Mouse (Mus musculus): Measurements from ENCODE around the gene Milr1. TPM values are rescaled to one million over a fixed set of nuclear protein-coding genes. Genes with fewer than 3 reads are reported as not detected.
"Not testable (repeated sequence)": the region's sequence is repeated elsewhere in the genome, so short reads cannot be mapped to it uniquely, and the experiment has no call there.

Milr1 gene
- polyA plus RNA-seq, 1 experiment from 2014 or later, result 2.7 TPM

DNA sequence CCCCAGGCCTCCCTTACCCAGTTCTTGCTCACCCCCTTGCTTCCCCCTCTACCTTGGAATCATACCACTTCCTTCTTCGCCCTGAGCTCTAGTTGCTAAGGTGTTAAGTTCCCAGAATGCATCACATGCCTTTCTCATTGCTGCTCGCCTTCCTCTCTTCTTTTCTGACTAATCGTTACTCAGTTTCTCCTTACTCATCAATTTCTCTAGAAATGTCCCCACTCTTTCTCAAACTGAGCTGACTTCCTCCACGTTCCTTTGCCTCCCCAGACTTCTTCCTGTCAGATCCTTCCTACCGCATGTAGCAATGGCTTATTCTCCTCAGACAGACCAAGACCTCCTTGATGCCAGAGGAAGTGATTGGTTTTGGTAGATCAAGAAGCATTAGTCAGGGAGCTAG, 34.5 kb upstream of the Milr1 start:
- H3K36me3 ChIP-seq, result no peaks in the 10 kb centered on the region
- H3K9ac ChIP-seq, result no peak overlapping the region
- no peak overlapping the region for H3K27ac ChIP-seq
- H3K4me2 ChIP-seq, result no peak overlapping the region
- H3K4me3 ChIP-seq (replicated peaks), result no peak overlapping the region
- no peaks in the 10 kb centered on the region for H3K4me1 ChIP-seq
- no peaks in the 10 kb centered on the region for H3K9me3 ChIP-seq
- WGBS, result 73% methylated on average over 5 of the region's 5 CpGs
- no peaks in the 10 kb centered on the region for H3K27me3 ChIP-seq (replicated peaks)
- ATAC-seq (ENCODE audit: insufficient read depth, low FRiP score, low read depth), result no peak

DNA sequence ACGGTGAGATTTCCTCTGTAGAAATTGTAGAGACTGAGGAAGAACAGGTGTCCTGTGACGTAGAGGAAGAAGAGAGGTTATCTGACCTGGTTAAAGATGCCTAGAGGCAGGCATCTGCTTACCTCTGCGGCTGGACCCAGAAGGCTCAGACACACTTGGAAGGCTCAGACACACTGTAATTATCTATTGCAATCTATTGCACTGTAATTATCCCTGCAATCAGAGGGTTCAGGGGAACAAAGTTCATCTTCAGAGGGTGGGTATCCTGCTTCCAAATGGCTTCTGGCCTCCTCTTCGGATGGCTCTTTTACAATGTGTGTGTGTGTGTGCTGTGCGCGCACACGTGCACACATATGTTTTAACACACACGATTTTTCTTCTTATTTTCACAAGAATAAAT, 30.6 kb upstream of the Milr1 start:
- WGBS, result 82% methylated on average over 8 of the region's 8 CpGs
- Histone ChIP-seq H3K4me1 (peaks cover 6% of the 10 kb centered on the region; the same call in 1 of the 2 replicates), H3K4me3 (replicated peaks) (no peak overlapping the region), H3K9me3 (no peaks in the 10 kb centered on the region), H3K4me2 (no peak overlapping the region), H3K9ac (no peak overlapping the region), H3K36me3 (no peaks in the 10 kb centered on the region), H3K27ac (no peak overlapping the region), H3K27me3 (replicated peaks) (no peaks in the 10 kb centered on the region)
- no peak for ATAC-seq (ENCODE audit: insufficient read depth, low FRiP score, low read depth)

DNA sequence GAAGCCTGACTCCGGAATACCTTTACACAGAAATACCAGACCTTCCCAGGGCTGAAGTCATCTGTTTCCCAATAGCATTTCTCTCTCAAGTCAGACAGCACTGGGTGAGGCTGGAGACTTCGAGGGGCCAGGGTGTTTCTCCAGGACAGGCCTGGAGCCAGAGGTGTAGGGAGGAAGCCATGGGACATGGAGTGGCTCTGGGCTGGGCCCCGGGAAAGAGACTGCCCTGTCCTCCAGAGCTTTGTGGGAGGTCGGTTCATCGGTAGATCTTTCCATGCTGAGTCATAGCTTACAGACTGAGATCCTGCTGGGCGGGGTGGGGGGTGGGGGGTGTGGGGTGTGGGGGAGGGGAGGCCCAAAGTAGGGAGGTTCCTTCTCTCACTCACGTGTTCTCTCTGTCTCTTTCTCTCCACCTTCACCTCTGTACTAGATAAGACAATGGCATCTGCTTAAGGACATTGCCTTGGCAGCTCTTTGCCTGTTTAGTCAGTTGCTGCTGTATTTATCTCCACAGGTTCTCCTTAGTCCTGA, 28.1 kb upstream of the Milr1 start:
- Histone ChIP-seq H3K27me3 (replicated peaks) (no peaks in the 10 kb centered on the region), H3K4me3 (replicated peaks) (no peak overlapping the region), H3K9ac (no peak overlapping the region), H3K9me3 (no peaks in the 10 kb centered on the region), H3K4me1 (peaks cover 6% of the 10 kb centered on the region; the same call in 1 of the 2 replicates), H3K27ac (no peak overlapping the region), H3K36me3 (no peaks in the 10 kb centered on the region), H3K4me2 (no peak overlapping the region)
- WGBS, result 14% methylated on average over 7 of the region's 7 CpGs
- peak; percentile 63; the same call in 1 of the 2 replicates for ATAC-seq (ENCODE audit: insufficient read depth, low FRiP score, low read depth)

DNA sequence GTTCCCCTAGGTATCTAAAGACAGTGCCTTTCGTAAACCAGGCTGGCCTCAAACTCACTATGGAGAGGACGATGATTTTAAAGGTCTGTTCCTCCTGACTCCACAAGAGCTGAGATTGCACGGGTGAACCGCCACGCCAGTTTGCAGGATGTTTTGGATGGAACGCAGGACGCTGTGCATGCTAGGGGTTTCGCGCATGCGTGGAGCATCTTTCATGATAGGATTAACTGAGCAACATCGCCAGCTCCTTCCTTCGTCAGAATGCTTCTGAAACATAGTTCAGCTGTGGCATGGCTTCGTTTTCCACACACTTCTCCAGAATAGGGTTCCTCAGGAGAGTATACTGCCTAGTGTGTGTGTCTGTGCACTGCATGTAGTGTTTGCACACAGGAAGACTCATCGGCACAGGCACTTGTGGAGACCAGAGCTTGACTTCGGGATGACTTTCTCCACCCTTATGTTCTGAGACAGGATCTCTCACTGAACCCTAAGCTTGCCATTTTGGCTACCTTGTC, 27.4 kb upstream of the Milr1 start:
- Histone ChIP-seq H3K36me3 (no peaks in the 10 kb centered on the region), H3K4me3 (replicated peaks) (no peak overlapping the region), H3K4me2 (no peak overlapping the region), H3K27me3 (replicated peaks) (no peaks in the 10 kb centered on the region), H3K4me1 (peaks cover 6% of the 10 kb centered on the region; the same call in 1 of the 2 replicates), H3K9ac (no peak overlapping the region), H3K9me3 (no peaks in the 10 kb centered on the region), H3K27ac (no peak overlapping the region)
- ATAC-seq (ENCODE audit: insufficient read depth, low FRiP score, low read depth), result no peak
- WGBS, result 67% methylated on average over 15 of the region's 15 CpGs

DNA sequence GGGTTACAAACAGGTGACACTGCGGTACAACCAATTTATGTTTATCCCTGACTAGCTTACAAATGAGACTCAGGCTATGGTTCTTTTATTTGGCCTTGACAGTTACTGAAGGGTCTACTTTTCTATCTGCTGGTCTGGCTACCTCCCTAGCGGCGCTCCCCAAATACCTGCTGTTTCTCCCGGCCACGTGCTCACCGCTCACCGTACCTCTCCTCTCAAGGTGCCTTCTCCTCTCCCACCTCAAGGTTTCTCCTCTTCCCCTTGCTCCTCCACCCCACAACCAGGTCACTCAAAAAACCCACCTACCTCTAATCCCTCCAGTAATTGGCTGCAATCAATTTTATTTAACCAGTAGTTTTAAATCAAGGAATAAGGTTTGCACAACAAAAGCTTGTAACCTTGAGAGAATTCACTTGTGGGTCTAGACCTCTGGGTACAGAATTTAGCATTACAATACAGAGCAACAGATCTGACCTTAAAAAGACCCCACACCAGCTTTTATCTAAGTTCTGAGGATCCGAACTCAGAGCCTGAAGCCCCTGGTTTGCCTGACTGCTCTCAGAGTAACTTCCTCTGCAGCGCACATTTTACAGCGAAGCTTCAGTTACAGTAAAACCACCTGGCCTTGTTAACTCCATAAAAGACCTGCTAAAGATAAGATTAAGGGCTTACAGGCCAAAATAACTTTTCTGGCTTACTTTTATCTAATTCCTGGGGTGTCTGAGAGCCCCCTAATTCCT, 26.7 kb upstream of the Milr1 start:
- 87% methylated on average over 10 of the region's 10 CpGs for WGBS
- H3K4me2 ChIP-seq, result no peak overlapping the region
- H3K4me1 ChIP-seq, result peaks cover 6% of the 10 kb centered on the region; the same call in 1 of the 2 replicates
- no peak overlapping the region for H3K27ac ChIP-seq
- ATAC-seq (ENCODE audit: insufficient read depth, low FRiP score, low read depth), result no peak
- no peak overlapping the region for H3K4me3 ChIP-seq (replicated peaks)
- H3K36me3 ChIP-seq, result no peaks in the 10 kb centered on the region
- H3K27me3 ChIP-seq (replicated peaks), result no peaks in the 10 kb centered on the region
- no peaks in the 10 kb centered on the region for H3K9me3 ChIP-seq
- H3K9ac ChIP-seq, result no peak overlapping the region

GRCm38 (mm10) chr11:106724916-106725235, 26.1 kb upstream of the Milr1 start:
- H3K4me3 ChIP-seq (replicated peaks); H3K27me3 ChIP-seq (replicated peaks); H3K4me1 ChIP-seq; ATAC-seq (ENCODE audit: insufficient read depth, low FRiP score, low read depth); H3K27ac ChIP-seq; H3K4me2 ChIP-seq; H3K36me3 ChIP-seq; H3K9me3 ChIP-seq; H3K9ac ChIP-seq: not testable (repeated sequence)
- 87% methylated on average over 9 of the region's 9 CpGs for whole genome bisulfite sequencing

DNA sequence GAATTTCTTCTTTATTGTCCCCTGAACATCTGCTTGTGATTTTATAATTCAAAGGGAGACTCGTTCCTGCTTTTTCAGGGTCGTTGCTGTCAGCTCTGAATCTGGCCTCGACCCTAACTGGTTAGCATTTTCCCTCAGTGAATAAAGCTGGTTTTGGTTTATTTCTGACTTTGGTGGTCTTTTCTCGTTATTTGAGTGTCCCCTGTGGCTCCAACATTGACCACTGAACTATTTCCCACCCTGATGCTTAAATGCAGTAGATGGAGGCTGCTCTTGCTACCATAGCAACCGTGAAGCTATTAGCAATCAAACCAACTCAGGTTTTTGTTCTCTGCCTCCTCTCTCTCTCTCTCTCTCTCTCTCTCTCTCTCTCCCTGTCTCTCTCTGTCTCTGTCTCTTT, 23.1 kb upstream of the Milr1 start:
- WGBS, result 68% methylated on average over 5 of the region's 5 CpGs

DNA sequence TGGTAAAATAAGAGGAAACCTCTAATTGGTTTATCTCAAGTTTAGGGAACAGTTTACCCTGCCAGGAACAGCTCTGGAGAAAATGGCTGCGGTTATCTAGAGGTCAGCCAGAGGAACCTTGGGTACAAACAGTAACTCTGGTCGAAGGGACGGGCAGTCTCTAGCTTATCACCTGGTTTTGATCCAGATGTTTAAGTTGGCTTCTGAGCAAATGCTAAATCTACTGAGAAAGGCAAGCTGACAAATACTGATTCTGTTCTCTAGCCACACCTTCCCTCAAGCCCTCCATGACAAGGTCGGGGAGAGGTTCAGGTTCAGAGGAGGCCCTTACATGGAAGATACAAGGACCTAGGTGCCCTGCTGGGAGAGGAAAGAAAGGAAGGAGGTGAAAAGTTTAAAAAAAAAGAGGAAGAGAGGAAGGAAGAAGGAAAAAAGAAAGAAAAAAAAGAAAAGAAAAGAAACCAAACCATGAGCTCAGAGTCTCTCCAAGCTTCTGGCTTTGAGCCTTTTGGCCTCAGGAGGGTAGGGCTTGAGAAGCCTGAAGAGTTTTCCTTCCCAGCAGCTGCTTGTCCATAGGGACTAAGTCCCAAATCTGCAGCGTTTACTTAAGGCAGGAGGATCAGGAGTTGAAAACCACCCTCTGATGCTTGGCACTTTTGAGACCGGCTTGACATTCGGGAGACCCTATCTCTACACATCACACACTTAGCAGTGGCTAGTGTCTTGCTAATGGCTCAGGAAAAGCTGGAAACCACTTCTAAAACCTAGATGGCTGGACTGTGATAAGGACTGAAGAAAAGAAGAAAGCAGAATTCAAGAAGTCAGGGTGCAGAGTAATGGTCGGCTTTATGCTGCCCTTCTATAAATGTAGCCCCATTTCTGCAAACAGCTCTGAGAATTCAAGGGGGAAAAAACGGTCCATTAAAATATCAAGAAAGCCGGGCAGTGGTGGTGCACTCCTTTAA, 22.3 kb upstream of the Milr1 start:
- Histone ChIP-seq H3K9ac (no peak overlapping the region), H3K4me3 (replicated peaks) (no peak overlapping the region), H3K36me3 (no peaks in the 10 kb centered on the region), H3K27ac (no peak overlapping the region), H3K4me2 (no peak overlapping the region), H3K9me3 (no peaks in the 10 kb centered on the region), H3K27me3 (replicated peaks) (no peaks in the 10 kb centered on the region), H3K4me1 (no peaks in the 10 kb centered on the region)
- WGBS, result 56% methylated on average over 10 of the region's 10 CpGs
- no peak for ATAC-seq (ENCODE audit: insufficient read depth, low FRiP score, low read depth)

More for the DNA sequence above, 23.1 kb upstream of the Milr1 start:
- no peaks in the 10 kb centered on the region for H3K9me3 ChIP-seq
- ATAC-seq (ENCODE audit: insufficient read depth, low FRiP score, low read depth), result no peak
- H3K9ac ChIP-seq, result no peak overlapping the region
- no peak overlapping the region for H3K4me2 ChIP-seq
- H3K27ac ChIP-seq, result no peak overlapping the region
- H3K36me3 ChIP-seq, result no peaks in the 10 kb centered on the region
- H3K4me3 ChIP-seq (replicated peaks), result no peak overlapping the region
- no peaks in the 10 kb centered on the region for H3K27me3 ChIP-seq (replicated peaks)
- no peaks in the 10 kb centered on the region for H3K4me1 ChIP-seq

- ATAC-seq (ENCODE audit: insufficient read depth, low FRiP score, low read depth), result no peak
- Histone ChIP-seq H3K4me3 (replicated peaks) (no peak overlapping the region), H3K4me2 (no peak overlapping the region), H3K27ac (no peak overlapping the region), H3K9me3 (no peaks in the 10 kb centered on the region), H3K36me3 (no peaks in the 10 kb centered on the region), H3K4me1 (no peaks in the 10 kb centered on the region), H3K9ac (no peak overlapping the region), H3K27me3 (replicated peaks) (no peaks in the 10 kb centered on the region)
- 100% methylated on average over 1 of the region's 1 CpGs for WGBS
These were observed 21.4 kb upstream of the Milr1 start for GRCm38 (mm10) chr11:106729656-106730055.

DNA sequence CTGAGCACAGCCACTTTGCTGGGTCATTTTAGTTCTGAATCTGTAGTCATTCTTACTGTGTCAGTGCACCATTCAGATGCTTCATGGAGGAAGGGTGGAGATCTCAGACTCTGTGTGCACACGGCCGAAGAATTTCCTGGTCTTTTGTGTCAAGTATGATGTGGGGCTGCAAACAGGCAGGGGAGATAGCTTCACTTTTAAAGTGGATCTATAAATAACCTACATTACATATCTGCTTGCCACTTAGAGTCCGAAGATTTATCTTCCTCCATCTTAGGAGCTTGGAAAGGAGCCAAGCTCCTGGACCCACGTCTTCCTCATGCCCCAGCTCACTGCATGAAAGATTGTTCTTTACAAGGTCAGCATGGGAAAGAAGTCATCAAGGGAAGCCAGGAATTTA, 20.3 kb upstream of the Milr1 start:
- Histone ChIP-seq H3K36me3 (no peaks in the 10 kb centered on the region), H3K9ac (no peak overlapping the region), H3K4me2 (no peak overlapping the region), H3K4me1 (no peaks in the 10 kb centered on the region), H3K9me3 (no peaks in the 10 kb centered on the region), H3K27ac (peak overlapping the region; percentile 33), H3K4me3 (replicated peaks) (no peak overlapping the region), H3K27me3 (replicated peaks) (no peaks in the 10 kb centered on the region)
- WGBS, result 26% methylated on average over 4 of the region's 4 CpGs
- ATAC-seq (ENCODE audit: insufficient read depth, low FRiP score, low read depth), result peak; percentile 36; the same call in 1 of the 2 replicates

GRCm38 (mm10) chr11:106736614-106737013, 14.4 kb upstream of the Milr1 start:
- no peak overlapping the region for H3K4me3 ChIP-seq (replicated peaks)
- no peaks in the 10 kb centered on the region; the same call in 1 of the 2 replicates for H3K4me1 ChIP-seq
- H3K27ac ChIP-seq, result peak overlapping the region; percentile 12; the same call in 1 of the 2 replicates
- no peak overlapping the region for H3K4me2 ChIP-seq
- no peak for ATAC-seq (ENCODE audit: insufficient read depth, low FRiP score, low read depth)
- H3K9ac ChIP-seq, result no peak overlapping the region
- H3K36me3 ChIP-seq, result no peaks in the 10 kb centered on the region
- 70% methylated on average over 3 of the region's 3 CpGs for WGBS
- H3K9me3 ChIP-seq, result no peaks in the 10 kb centered on the region
- H3K27me3 ChIP-seq (replicated peaks), result no peaks in the 10 kb centered on the region

All from stomach, embryonic 15.5 days (tissue).